Mouse (Mus musculus) brain, embryonic 14.5 days (tissue): ENCODE results near the gene Dis3.

Source experiments
- CTCF ChIP-seq: fragments of 200-500 bp; IDR thresholded peaks from 2 replicates; pipeline ENCODE4 v1.5.1; 2012; ENCODE audit warnings: inconsistent platforms, mild to moderate bottlenecking, moderate library complexity, borderline replicate concordance; ENCODE audit not compliant: insufficient read depth, insufficient read length; ENCODE audit errors: extremely low read depth
- POLR2A ChIP-seq: fragments of 200-500 bp; IDR thresholded peaks from 2 replicates; pipeline ENCODE4 v1.6.1; 2012; ENCODE audit warnings: mild to moderate bottlenecking, inconsistent platforms, borderline replicate concordance; ENCODE audit not compliant: poor library complexity, insufficient read depth, insufficient read length, severe bottlenecking; ENCODE audit errors: extremely low read depth

DNA sequence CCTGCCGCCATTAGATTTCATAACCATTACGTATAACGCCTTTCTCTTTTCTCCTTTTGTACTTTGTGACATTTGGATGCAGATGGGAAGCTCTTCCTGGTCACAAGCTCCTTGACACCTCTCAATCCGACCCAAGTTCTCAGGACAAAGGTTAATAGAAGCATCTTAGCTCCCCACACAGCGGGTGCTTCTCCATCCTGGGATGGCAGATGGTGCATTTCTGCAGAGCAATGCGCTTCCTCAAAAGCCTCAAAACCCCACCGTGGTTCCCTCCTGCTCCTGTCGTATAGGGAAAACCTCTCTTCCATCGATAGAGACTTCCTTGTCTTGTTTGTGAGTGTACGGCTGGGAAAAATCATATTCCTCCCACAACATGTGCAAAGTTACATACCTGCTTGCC lies 55.5 kb downstream of the Dis3 start:
- TF ChIP-seq CTCF (no peak), POLR2A (no peak)
